Mouse (Mus musculus) c-Kit-negative CD71-positive TER-119-positive erythroid progenitor cells, embryonic 14.5 days (primary cell): ENCODE measurements at regions not wholly inside any gene's neighbourhood (a gene's known extent, or its start where the extent isn't known, plus 50 kb on each side); places are given as distances from the start of the nearest gene placed in this dataset.
"Not testable (repeated sequence)": the region's sequence is repeated elsewhere in the genome, so short reads cannot be mapped to it uniquely, and the experiment has no call there.

Experiments
- DNase-seq: peaks from one replicate; pipeline ENCODE4 v3.0.0-alpha.2; 2013; ENCODE audit warnings: low read depth, low spot score

GRCm38 (mm10) chr14:53614341-53614740 lies 639.6 kb downstream of the Dad1 start:
- DNase-seq: no peak

GRCm38 (mm10) chr14:53599299-53599698 lies 654.6 kb downstream of the Dad1 start:
- DNase-seq: not testable (repeated sequence)

GRCm38 (mm10) chr14:53597287-53597686 lies 656.6 kb downstream of the Dad1 start:
- not testable (repeated sequence) for DNase-seq

- not testable (repeated sequence) for DNase-seq
These were observed 663.3 kb downstream of the Dad1 start for GRCm38 (mm10) chr14:53590601-53591000.

GRCm38 (mm10) chr14:53582528-53582927 lies 671.4 kb downstream of the Dad1 start:
- not testable (repeated sequence) for DNase-seq

GRCm38 (mm10) chr14:53581734-53582133 lies 672.2 kb downstream of the Dad1 start:
- DNase-seq: not testable (repeated sequence)

GRCm38 (mm10) chr14:53576927-53577326 lies 677.0 kb downstream of the Dad1 start:
- not testable (repeated sequence) for DNase-seq

GRCm38 (mm10) chr14:53572701-53573100 lies 681.2 kb downstream of the Dad1 start:
- DNase-seq: not testable (repeated sequence)

GRCm38 (mm10) chr14:53562606-53563005 lies 691.3 kb downstream of the Dad1 start:
- no peak for DNase-seq

GRCm38 (mm10) chr14:53560146-53560545 lies 693.8 kb downstream of the Dad1 start:
- DNase-seq: not testable (repeated sequence)

GRCm38 (mm10) chr14:53559386-53559920 lies 694.5 kb downstream of the Dad1 start:
- DNase-seq: not testable (repeated sequence)

GRCm38 (mm10) chr14:53553771-53554170 lies 700.1 kb downstream of the Dad1 start:
- no peak for DNase-seq

GRCm38 (mm10) chr14:53547365-53547764 lies 706.5 kb downstream of the Dad1 start:
- not testable (repeated sequence) for DNase-seq

- DNase-seq: no peak
These were observed 708.6 kb downstream of the Dad1 start for GRCm38 (mm10) chr14:53545351-53545750.

- not testable (repeated sequence) for DNase-seq
These were observed 712.3 kb downstream of the Dad1 start for GRCm38 (mm10) chr14:53541640-53542039.

GRCm38 (mm10) chr14:53537895-53538294 lies 716.0 kb downstream of the Dad1 start:
- not testable (repeated sequence) for DNase-seq

- not testable (repeated sequence) for DNase-seq
These were observed 730.5 kb downstream of the Dad1 start for GRCm38 (mm10) chr14:53523430-53523829.

GRCm38 (mm10) chr14:53518954-53519353 lies 735.0 kb downstream of the Dad1 start:
- not testable (repeated sequence) for DNase-seq

GRCm38 (mm10) chr14:53516623-53517238 lies 737.2 kb downstream of the Dad1 start:
- not testable (repeated sequence) for DNase-seq

GRCm38 (mm10) chr14:53505389-53505788 lies 748.5 kb downstream of the Dad1 start:
- not testable (repeated sequence) for DNase-seq

GRCm38 (mm10) chr14:53488383-53488782 lies 765.5 kb downstream of the Dad1 start:
- DNase-seq: not testable (repeated sequence)

- not testable (repeated sequence) for DNase-seq
These were observed 766.3 kb downstream of the Dad1 start for GRCm38 (mm10) chr14:53487611-53488010.

GRCm38 (mm10) chr14:53474170-53474569 lies 779.7 kb downstream of the Dad1 start:
- DNase-seq: not testable (repeated sequence)
